Mouse (Mus musculus): ENCODE data around the gene Ahrr. TPM values are rescaled to one million over a fixed set of nuclear protein-coding genes. Genes with fewer than 3 reads are reported as not detected.

Ahrr gene
- polyA plus RNA-seq (2014; fragmentation: Nextera tagmentation; extraction: Ambion mirVana): 0.88 and 0.89 TPM in 2 replicates

DNA sequence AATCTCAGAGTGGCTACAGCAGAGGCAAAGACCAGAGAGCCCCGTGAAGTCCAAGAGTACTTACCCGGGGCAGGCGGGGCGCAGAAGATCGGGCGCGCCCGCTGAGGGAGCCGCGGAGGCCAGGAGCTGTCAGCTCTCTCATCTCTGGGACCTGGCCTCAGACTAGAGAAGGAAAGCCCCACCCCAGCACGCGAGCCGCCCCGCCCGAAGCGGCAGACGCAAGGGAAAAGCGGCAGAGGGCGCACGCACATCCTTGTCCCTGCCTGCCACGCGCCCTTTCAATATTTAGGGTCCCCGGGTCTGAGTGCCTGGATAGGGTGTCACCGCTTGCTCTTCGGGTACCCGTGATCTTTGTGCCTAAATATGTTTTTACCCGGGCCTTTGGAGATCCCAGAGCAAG lies at the start of gene Ahrr:
Ahrr (minus strand) TSS at position 165 of the 400 bp plus-strand sequence.
- peak; percentile 61 for ATAC-seq
- Histone ChIP-seq H3K27ac (ENCODE audit: low read depth, low read length) (no peak within 1 kb of the TSS), H3K4me2 (ENCODE audit: low read length) (peak within 1 kb of the TSS; percentile 41), H3K4me3 (ENCODE audit: low read depth, low read length) (peak within 1 kb of the TSS; percentile 11; the same call in 1 of the 2 replicates), H3K9ac (ENCODE audit: low read length) (peak within 1 kb of the TSS; percentile 35; the same call in 1 of the 2 replicates), H3K9me3 (replicated peaks; ENCODE audit: control insufficient read depth, low read length) (no peaks in the 10 kb centered on the region), H3K4me1 (ENCODE audit: control insufficient read depth, insufficient read depth, low read length) (no peaks in the 10 kb centered on the region), H3K36me3 (ENCODE audit: control insufficient read depth, insufficient read depth, low read length) (no peaks in the 10 kb centered on the region), H3K27me3 (replicated peaks; ENCODE audit: control insufficient read depth, insufficient read depth, low read length) (0 out of 2 replicates have a peak, but pooled peaks cover 3% of the 10 kb centered on the region)
- 1% methylated on average over 27 of the region's 27 CpGs for WGBS
- DNase-seq (ENCODE audit: low spot score): peak; percentile 53

DNA sequence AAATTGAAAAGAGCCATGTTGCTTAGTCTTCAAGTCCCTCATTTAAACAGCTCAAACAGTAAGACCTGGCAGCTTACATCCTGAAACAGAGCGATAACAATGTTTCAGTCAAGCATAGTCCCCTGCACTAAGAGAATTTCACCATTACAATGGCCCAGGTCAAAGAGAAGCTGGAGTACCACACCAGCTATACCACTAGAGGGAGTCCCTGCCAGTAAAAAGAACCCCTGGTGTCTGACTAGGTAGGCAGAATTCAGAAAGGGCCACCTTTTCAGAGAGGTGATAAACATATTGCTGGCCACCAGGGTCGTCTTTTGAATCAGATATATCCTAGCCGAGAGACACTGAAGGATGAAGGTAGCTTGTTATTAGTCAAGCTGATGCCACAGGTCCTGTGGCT lies 48.9 kb upstream of the Ahrr start:
- DNase-seq (ENCODE audit: low spot score): peak; percentile 59
- H3K27me3 ChIP-seq (replicated peaks; ENCODE audit: control insufficient read depth, insufficient read depth, low read length): no peaks in the 10 kb centered on the region
- no peak overlapping the region for H3K9ac ChIP-seq (ENCODE audit: low read length)
- peak; percentile 52; the same call in 1 of the 2 replicates for ATAC-seq
- H3K27ac ChIP-seq (ENCODE audit: low read depth, low read length): no peak overlapping the region
- H3K4me2 ChIP-seq (ENCODE audit: low read length): no peak overlapping the region
- no peaks in the 10 kb centered on the region for H3K4me1 ChIP-seq (ENCODE audit: control insufficient read depth, insufficient read depth, low read length)
- no peak overlapping the region for H3K4me3 ChIP-seq (ENCODE audit: low read depth, low read length)
- peaks cover 70% of the 10 kb centered on the region for H3K36me3 ChIP-seq (ENCODE audit: control insufficient read depth, insufficient read depth, low read length)
- H3K9me3 ChIP-seq (replicated peaks; ENCODE audit: control insufficient read depth, low read length): no peaks in the 10 kb centered on the region
- 58% methylated on average over 3 of the region's 3 CpGs for WGBS

DNA sequence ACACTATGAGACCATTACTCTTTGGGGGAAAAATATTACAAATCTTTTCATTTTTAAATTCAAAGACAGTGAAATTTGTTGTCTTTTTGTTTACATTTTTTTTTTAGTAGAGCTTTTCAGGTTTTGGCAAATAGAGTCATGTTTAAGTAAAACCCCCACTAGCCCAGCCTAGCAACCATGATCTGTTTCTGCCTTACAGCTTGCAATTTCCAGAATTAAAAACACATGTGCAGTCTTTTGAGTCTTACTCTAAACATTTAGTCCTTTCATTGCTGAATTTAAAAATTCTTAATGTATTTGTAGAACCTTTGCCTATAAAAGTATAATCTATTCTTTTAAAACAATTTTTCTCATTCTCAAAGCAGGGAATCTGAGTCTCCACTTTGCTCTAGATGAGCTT lies 37.2 kb upstream of the Ahrr start:
- Histone ChIP-seq H3K4me2 (ENCODE audit: low read length) (no peak overlapping the region), H3K9ac (ENCODE audit: low read length) (no peak overlapping the region), H3K4me1 (ENCODE audit: control insufficient read depth, insufficient read depth, low read length) (no peaks in the 10 kb centered on the region), H3K27me3 (replicated peaks; ENCODE audit: control insufficient read depth, insufficient read depth, low read length) (no peaks in the 10 kb centered on the region), H3K4me3 (ENCODE audit: low read depth, low read length) (no peak overlapping the region), H3K36me3 (ENCODE audit: control insufficient read depth, insufficient read depth, low read length) (peaks cover 75% of the 10 kb centered on the region), H3K27ac (ENCODE audit: low read depth, low read length) (no peak overlapping the region), H3K9me3 (replicated peaks; ENCODE audit: control insufficient read depth, low read length) (no peaks in the 10 kb centered on the region)
- DNase-seq (ENCODE audit: low spot score): no peak
- no peak for ATAC-seq

DNA sequence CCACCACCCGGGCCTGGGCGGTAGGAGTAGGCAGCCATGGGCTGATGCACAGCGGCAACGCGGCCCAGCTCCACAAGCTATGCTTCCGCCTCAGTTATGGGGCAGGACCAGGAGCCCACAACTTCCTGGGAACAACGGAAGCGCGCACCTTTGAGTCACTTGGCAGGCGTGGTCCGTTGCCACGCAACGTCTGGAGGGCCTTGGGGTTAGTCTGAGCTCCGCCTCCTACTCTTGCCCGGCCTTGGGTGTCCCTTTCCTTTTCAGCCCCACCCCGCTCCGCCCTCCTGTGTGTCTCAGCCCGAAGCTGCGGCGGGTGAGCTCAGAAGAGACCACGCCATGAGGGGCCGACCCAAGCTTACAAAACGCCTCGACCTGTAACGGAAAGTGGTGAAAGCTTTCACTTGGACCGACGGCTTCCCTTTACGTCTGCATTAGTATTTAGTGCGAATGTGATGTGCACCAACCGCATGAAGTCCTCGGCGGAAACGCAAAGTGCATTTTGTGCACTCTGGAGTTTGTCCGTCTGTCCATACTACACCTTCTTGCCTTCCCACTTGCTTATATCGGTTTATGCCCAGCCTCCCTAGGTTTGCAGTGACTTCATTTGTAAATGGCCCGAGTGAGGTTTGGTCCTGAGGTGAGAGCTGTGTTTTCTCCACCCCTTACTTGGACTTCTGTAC lies 25.2 kb upstream of the Ahrr start, which contains the start of gene Pdcd6:
Pdcd6 (minus strand) TSS at position 411 of the 680 bp plus-strand sequence.
- H3K9me3 ChIP-seq (replicated peaks; ENCODE audit: control insufficient read depth, low read length): no peaks in the 10 kb centered on the region
- peaks cover 7% of the 10 kb centered on the region for H3K4me1 ChIP-seq (ENCODE audit: control insufficient read depth, insufficient read depth, low read length)
- peak within 1 kb of the TSS; percentile 39; the same call in 1 of the 2 replicates for H3K27ac ChIP-seq (ENCODE audit: low read depth, low read length)
- under 1% methylated on average over 36 of the region's 36 CpGs for whole genome bisulfite sequencing
- ATAC-seq (peak; percentile 98), DNase-seq (ENCODE audit: low spot score) (peak; percentile 96)
- no peaks in the 10 kb centered on the region for H3K27me3 ChIP-seq (replicated peaks; ENCODE audit: control insufficient read depth, insufficient read depth, low read length)
- peak within 1 kb of the TSS; percentile 88 for H3K4me2 ChIP-seq (ENCODE audit: low read length)
- H3K9ac ChIP-seq (ENCODE audit: low read length): peak within 1 kb of the TSS; percentile 85
- H3K36me3 ChIP-seq (ENCODE audit: control insufficient read depth, insufficient read depth, low read length): peaks cover 22% of the 10 kb centered on the region
- H3K4me3 ChIP-seq (ENCODE audit: low read depth, low read length): peak within 1 kb of the TSS; percentile 87

DNA sequence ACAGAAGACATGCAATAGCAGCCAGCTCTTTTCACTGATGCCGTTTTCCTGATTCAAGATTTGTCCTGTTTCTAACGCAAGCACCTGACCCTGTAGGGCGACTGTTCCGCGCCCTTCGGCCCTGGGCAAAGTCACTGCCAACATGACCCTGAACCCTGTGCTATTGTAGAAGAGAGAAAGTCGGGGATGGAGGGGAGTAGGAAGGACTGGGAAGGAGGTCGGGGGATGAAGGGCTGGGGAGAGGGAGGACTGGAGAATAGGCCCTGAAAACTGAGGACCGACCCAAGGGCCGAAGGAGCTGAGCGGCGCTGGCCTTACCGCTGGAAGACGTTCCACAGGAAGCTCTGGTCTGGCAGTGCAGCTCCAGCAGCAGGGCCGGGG lies 24.6 kb upstream of the Ahrr start:
- WGBS: 3% methylated on average over 15 of the region's 15 CpGs
- H3K9ac ChIP-seq (ENCODE audit: low read length): peak overlapping the region; percentile 85
- peaks cover 7% of the 10 kb centered on the region for H3K4me1 ChIP-seq (ENCODE audit: control insufficient read depth, insufficient read depth, low read length)
- peak overlapping the region; percentile 39; the same call in 1 of the 2 replicates for H3K27ac ChIP-seq (ENCODE audit: low read depth, low read length)
- no peaks in the 10 kb centered on the region for H3K27me3 ChIP-seq (replicated peaks; ENCODE audit: control insufficient read depth, insufficient read depth, low read length)
- ATAC-seq (no peak), DNase-seq (ENCODE audit: low spot score) (no peak)
- peak overlapping the region; percentile 88 for H3K4me2 ChIP-seq (ENCODE audit: low read length)
- H3K4me3 ChIP-seq (ENCODE audit: low read depth, low read length): peak overlapping the region; percentile 87
- H3K36me3 ChIP-seq (ENCODE audit: control insufficient read depth, insufficient read depth, low read length): peaks cover 17% of the 10 kb centered on the region
- no peaks in the 10 kb centered on the region for H3K9me3 ChIP-seq (replicated peaks; ENCODE audit: control insufficient read depth, low read length)

DNA sequence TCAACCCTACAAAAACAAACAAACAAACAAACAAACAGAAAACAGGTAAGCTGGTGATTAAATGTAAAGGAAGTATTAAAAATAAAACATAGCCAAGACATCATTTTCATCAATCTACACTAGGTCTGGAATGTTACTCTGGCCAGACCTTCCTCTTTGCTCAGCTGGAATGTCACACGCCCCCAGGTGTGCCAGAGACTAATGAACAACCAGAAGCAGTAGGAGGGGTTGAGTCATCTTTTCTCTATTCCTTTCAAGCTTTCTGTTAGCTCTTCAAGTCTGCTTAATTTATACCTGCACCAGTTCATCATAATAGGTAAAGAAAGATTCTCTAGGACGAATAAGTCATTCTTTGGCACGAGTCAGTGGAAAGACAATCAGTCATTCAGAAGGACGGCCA lies 24.3 kb upstream of the Ahrr start:
- Histone ChIP-seq H3K9me3 (replicated peaks; ENCODE audit: control insufficient read depth, low read length) (no peaks in the 10 kb centered on the region), H3K36me3 (ENCODE audit: control insufficient read depth, insufficient read depth, low read length) (peaks cover 13% of the 10 kb centered on the region), H3K27ac (ENCODE audit: low read depth, low read length) (no peak overlapping the region), H3K27me3 (replicated peaks; ENCODE audit: control insufficient read depth, insufficient read depth, low read length) (no peaks in the 10 kb centered on the region), H3K4me3 (ENCODE audit: low read depth, low read length) (peak overlapping the region; percentile 87), H3K4me1 (ENCODE audit: control insufficient read depth, insufficient read depth, low read length) (peaks cover 7% of the 10 kb centered on the region), H3K9ac (ENCODE audit: low read length) (peak overlapping the region; percentile 85), H3K4me2 (ENCODE audit: low read length) (peak overlapping the region; percentile 88)
- ATAC-seq (no peak), DNase-seq (ENCODE audit: low spot score) (no peak)
- 26% methylated on average over 4 of the region's 4 CpGs for WGBS

DNA sequence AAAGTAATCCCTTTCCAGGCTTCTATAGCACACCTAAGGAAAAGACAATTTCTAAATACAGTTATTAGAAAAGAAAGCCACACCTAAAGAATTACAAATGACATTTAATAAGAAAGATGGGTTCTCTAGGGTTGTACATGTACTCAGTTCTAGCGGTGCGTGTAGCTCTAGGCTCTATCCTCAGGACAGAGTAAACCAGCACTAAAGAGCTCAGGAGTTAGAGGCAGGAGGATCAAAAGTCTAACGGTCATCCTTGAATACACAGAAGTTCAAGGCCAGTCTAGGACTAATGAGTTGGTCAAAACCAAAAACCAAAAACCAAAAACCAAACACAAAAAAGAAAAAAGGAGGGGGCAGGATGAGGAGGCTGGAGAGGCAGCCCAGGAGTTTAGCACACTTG lies 22.5 kb upstream of the Ahrr start:
- ATAC-seq: no peak
- Histone ChIP-seq H3K4me1 (ENCODE audit: control insufficient read depth, insufficient read depth, low read length) (peaks cover 7% of the 10 kb centered on the region), H3K4me3 (ENCODE audit: low read depth, low read length) (no peak overlapping the region), H3K9me3 (replicated peaks; ENCODE audit: control insufficient read depth, low read length) (no peaks in the 10 kb centered on the region), H3K27ac (ENCODE audit: low read depth, low read length) (no peak overlapping the region), H3K27me3 (replicated peaks; ENCODE audit: control insufficient read depth, insufficient read depth, low read length) (no peaks in the 10 kb centered on the region), H3K9ac (ENCODE audit: low read length) (no peak overlapping the region), H3K36me3 (ENCODE audit: control insufficient read depth, insufficient read depth, low read length) (peaks cover 18% of the 10 kb centered on the region), H3K4me2 (ENCODE audit: low read length) (no peak overlapping the region)
- 98% methylated on average over 3 of the region's 3 CpGs for WGBS
- DNase-seq (ENCODE audit: low spot score): no peak

DNA sequence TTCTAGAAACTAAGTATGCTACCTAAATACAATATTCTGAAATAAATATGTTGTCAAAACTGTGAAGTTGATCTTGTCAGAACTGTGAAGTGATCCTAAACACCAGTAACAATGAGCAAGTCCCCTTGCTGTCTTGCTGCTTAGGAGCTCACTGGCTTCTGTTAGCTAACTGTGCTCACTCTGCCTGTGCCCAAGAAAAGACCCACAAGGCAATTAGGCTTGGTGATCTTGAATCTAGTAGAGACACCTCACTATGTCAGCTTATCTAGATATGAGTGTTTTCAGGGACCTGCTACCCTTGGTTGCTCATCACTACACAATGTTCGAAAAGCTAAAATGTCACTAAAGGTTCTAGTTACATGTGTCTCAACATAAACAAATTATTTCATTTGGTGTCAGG lies 13.6 kb upstream of the Ahrr start:
- H3K9me3 ChIP-seq (replicated peaks; ENCODE audit: control insufficient read depth, low read length): no peaks in the 10 kb centered on the region
- H3K4me3 ChIP-seq (ENCODE audit: low read depth, low read length): no peak overlapping the region
- H3K4me2 ChIP-seq (ENCODE audit: low read length): no peak overlapping the region
- WGBS: 88% methylated on average over 1 of the region's 1 CpGs
- H3K4me1 ChIP-seq (ENCODE audit: control insufficient read depth, insufficient read depth, low read length): no peaks in the 10 kb centered on the region
- H3K27ac ChIP-seq (ENCODE audit: low read depth, low read length): no peak overlapping the region
- DNase-seq (ENCODE audit: low spot score) (no peak), ATAC-seq (no peak)
- peaks cover 80% of the 10 kb centered on the region for H3K36me3 ChIP-seq (ENCODE audit: control insufficient read depth, insufficient read depth, low read length)
- H3K27me3 ChIP-seq (replicated peaks; ENCODE audit: control insufficient read depth, insufficient read depth, low read length): no peaks in the 10 kb centered on the region
- no peak overlapping the region for H3K9ac ChIP-seq (ENCODE audit: low read length)

DNA sequence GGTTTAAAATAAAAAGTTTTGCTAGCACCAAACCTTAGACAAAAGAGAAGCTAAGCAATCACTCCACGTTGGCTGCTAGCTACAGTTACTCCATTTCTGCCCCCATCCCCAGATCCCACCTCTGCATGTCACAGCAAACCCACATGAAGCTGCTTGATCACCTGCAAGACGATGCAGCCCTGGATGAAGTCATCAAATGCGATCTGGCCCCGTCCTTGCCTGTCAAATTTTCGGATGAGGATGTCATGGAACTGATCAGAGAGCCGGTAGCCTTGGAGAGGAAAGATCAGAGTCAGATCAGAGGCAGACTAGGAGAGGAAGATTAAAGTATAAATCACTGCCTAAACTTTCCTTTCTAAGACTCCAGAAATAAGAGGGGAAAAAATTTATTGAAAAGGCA lies 13.2 kb upstream of the Ahrr start:
- H3K27ac ChIP-seq (ENCODE audit: low read depth, low read length): no peak overlapping the region
- H3K9me3 ChIP-seq (replicated peaks; ENCODE audit: control insufficient read depth, low read length): no peaks in the 10 kb centered on the region
- no peaks in the 10 kb centered on the region for H3K4me1 ChIP-seq (ENCODE audit: control insufficient read depth, insufficient read depth, low read length)
- H3K9ac ChIP-seq (ENCODE audit: low read length): no peak overlapping the region
- ATAC-seq (no peak), DNase-seq (ENCODE audit: low spot score) (no peak)
- no peak overlapping the region for H3K4me2 ChIP-seq (ENCODE audit: low read length)
- H3K36me3 ChIP-seq (ENCODE audit: control insufficient read depth, insufficient read depth, low read length): peaks cover 76% of the 10 kb centered on the region
- WGBS: 90% methylated on average over 6 of the region's 6 CpGs
- H3K27me3 ChIP-seq (replicated peaks; ENCODE audit: control insufficient read depth, insufficient read depth, low read length): no peaks in the 10 kb centered on the region
- H3K4me3 ChIP-seq (ENCODE audit: low read depth, low read length): no peak overlapping the region

All from forebrain, embryonic 14.5 days (tissue).